Mouse (Mus musculus): ENCODE data around the gene Zfp513. TPM values are rescaled to one million over a fixed set of nuclear protein-coding genes. Genes with fewer than 3 reads are reported as not detected.

The Zfp513 gene
- polyA plus RNA-seq, 1 experiment from 2014 or later, result 17.4 TPM

DNA sequence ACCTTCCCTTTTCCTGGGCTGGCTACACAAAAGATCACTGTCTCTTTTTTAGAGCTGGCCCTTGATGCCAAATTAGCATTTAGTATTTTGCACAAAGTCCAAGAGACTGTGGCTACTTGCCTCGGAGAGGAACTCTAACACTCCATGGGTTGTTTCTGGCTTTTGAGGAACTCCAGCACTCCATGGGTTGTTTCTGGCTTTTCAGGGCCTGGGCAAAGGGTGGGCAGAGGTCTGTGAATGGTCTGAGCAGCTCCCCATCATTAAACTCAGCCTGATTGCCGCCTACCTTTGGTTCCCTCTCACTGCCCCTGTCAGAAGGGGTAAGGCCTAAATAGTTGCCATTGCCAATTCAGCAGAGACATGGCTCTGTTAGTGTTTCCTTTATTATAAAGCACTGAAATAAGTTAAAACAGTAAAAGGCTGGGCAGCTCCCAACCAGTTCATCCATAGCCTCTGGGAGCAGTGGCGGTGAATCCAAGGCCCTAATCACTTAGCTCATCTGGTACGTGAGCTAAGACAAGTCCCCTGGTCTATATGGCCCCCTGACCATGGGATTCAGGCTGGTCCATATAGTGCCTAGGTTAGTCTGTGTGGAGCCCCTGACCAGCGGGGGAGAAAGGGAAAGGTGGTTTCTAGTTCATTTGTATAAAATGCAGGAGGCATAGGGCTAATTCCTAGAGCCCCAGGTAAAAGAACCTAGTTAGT is 3.3 kb downstream of the Zfp513 start:
- WGBS, result 89% methylated on average over 5 of the region's 5 CpGs
- Histone ChIP-seq H3K27me3 (no peaks in the 10 kb centered on the region), H3K9ac (no peak overlapping the region), H3K4me2 (no peak overlapping the region), H3K4me1 (replicated peaks) (peaks cover 34% of the 10 kb centered on the region), H3K9me3 (0 out of 2 replicates have a peak, but pooled peaks cover 4% of the 10 kb centered on the region), H3K36me3 (peaks cover 69% of the 10 kb centered on the region), H3K27ac (replicated peaks) (no peak overlapping the region), H3K4me3 (no peak overlapping the region)
- no peak for ATAC-seq (ENCODE audit: low FRiP score, low read depth)

DNA sequence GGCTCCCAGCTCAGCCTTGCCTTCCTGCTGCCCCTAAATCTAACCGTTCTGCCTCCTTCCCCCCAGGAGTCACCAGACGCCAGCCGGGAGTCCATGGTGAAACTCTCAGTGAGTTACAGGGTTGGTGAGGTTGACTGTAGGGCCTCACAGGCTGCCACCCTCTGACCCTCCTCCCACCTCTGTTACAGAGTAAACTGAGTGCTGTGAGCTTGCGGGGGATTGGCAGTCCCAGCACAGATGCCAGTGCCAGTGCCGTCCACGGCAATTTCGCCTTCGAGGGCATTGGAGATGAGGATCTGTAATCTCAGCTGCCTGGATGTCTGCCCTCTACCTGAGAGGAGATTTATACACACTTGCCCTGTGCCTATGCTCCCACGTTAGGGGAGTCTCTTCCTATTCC is 3.9 kb downstream of the Zfp513 start:
- no peak overlapping the region for H3K27ac ChIP-seq (replicated peaks)
- H3K9ac ChIP-seq, result no peak overlapping the region
- WGBS, result 81% methylated on average over 9 of the region's 9 CpGs
- H3K27me3 ChIP-seq, result no peaks in the 10 kb centered on the region
- no peak overlapping the region for H3K4me2 ChIP-seq
- H3K36me3 ChIP-seq, result peaks cover 63% of the 10 kb centered on the region
- peaks cover 35% of the 10 kb centered on the region for H3K4me1 ChIP-seq (replicated peaks)
- H3K9me3 ChIP-seq, result 0 out of 2 replicates have a peak, but pooled peaks cover 4% of the 10 kb centered on the region
- H3K4me3 ChIP-seq, result no peak overlapping the region
- no peak for ATAC-seq (ENCODE audit: low FRiP score, low read depth)

DNA sequence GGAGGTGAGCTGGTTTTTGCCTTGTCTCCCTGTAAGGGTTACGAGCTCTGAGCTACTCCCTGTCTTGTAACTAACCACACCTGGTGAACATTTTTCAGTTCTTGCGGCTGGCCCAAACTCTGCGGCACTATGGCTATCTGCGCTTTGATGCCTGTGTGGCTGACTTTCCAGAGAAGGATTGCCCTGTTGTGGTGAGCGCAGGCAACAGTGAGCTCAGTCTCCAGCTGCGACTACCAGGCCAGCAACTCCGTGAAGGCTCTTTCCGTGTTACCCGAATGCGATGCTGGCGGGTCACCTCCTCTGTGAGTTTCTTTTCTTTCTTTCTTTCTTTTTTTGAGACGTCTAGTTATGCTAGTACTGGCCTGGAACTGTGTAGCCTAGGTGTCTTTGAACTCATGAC is 5.0 kb downstream of the Zfp513 start:
- no peak overlapping the region for H3K27ac ChIP-seq (replicated peaks)
- no peak overlapping the region for H3K4me2 ChIP-seq
- peaks cover 31% of the 10 kb centered on the region for H3K4me1 ChIP-seq (replicated peaks)
- no peak for ATAC-seq (ENCODE audit: low FRiP score, low read depth)
- WGBS, result 94% methylated on average over 12 of the region's 12 CpGs
- H3K36me3 ChIP-seq, result peaks cover 57% of the 10 kb centered on the region
- H3K4me3 ChIP-seq, result no peak overlapping the region
- no peaks in the 10 kb centered on the region for H3K27me3 ChIP-seq
- H3K9me3 ChIP-seq, result 0 out of 2 replicates have a peak, but pooled peaks cover 4% of the 10 kb centered on the region
- no peak overlapping the region for H3K9ac ChIP-seq

DNA sequence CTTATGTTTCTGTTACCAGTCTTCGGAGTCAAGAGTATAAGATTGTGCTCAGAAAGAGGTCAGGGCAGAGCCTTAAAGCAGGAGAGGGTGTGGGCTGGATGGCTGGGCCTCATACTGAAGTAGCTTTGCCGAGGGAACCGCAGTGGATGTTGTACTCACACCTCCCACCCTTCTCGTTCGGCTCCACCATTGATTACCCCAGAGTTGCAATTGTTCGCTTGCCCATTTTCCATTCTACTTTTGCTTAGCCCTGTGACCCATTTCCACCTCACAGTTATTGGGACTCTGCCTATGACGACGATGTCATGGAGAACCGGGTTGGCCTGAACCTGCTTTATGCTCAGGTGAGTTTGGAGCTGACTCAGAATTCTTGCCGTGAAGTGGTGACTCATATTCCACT is 5.9 kb downstream of the Zfp513 start:
- no peak overlapping the region for H3K4me2 ChIP-seq
- 0 out of 2 replicates have a peak, but pooled peaks cover 4% of the 10 kb centered on the region for H3K9me3 ChIP-seq
- no peak for ATAC-seq (ENCODE audit: low FRiP score, low read depth)
- no peak overlapping the region for H3K4me3 ChIP-seq
- WGBS, result 96% methylated on average over 10 of the region's 10 CpGs
- no peaks in the 10 kb centered on the region for H3K27me3 ChIP-seq
- no peak overlapping the region for H3K9ac ChIP-seq
- H3K36me3 ChIP-seq, result peaks cover 57% of the 10 kb centered on the region
- no peak overlapping the region for H3K27ac ChIP-seq (replicated peaks)
- peaks cover 33% of the 10 kb centered on the region for H3K4me1 ChIP-seq (replicated peaks)

DNA sequence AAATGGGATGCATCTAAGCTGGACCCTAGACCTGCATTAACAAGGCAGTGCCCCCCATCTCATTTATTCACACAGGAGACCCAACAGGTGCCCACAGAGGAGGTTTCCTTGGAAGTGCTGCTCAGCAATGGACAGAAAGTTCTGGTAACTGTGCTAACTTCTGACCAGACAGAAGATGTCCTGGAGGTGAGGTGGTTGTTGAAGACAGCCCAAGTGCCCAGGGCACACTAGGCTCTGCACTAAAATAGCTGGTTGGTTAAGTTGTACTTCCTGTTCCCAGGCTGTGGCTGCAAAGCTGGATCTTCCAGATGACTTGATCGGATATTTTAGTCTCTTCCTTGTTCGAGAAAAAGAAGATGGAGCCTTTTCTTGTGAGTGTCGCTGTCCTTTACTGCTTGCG is 6.4 kb downstream of the Zfp513 start:
- no peak for ATAC-seq (ENCODE audit: low FRiP score, low read depth)
- 91% methylated on average over 4 of the region's 4 CpGs for WGBS
- no peak overlapping the region for H3K4me2 ChIP-seq
- H3K4me1 ChIP-seq (replicated peaks), result peaks cover 27% of the 10 kb centered on the region
- H3K27me3 ChIP-seq, result no peaks in the 10 kb centered on the region
- peaks cover 62% of the 10 kb centered on the region for H3K36me3 ChIP-seq
- H3K4me3 ChIP-seq, result no peak overlapping the region
- 0 out of 2 replicates have a peak, but pooled peaks cover 4% of the 10 kb centered on the region for H3K9me3 ChIP-seq
- no peak overlapping the region for H3K27ac ChIP-seq (replicated peaks)
- H3K9ac ChIP-seq, result no peak overlapping the region

DNA sequence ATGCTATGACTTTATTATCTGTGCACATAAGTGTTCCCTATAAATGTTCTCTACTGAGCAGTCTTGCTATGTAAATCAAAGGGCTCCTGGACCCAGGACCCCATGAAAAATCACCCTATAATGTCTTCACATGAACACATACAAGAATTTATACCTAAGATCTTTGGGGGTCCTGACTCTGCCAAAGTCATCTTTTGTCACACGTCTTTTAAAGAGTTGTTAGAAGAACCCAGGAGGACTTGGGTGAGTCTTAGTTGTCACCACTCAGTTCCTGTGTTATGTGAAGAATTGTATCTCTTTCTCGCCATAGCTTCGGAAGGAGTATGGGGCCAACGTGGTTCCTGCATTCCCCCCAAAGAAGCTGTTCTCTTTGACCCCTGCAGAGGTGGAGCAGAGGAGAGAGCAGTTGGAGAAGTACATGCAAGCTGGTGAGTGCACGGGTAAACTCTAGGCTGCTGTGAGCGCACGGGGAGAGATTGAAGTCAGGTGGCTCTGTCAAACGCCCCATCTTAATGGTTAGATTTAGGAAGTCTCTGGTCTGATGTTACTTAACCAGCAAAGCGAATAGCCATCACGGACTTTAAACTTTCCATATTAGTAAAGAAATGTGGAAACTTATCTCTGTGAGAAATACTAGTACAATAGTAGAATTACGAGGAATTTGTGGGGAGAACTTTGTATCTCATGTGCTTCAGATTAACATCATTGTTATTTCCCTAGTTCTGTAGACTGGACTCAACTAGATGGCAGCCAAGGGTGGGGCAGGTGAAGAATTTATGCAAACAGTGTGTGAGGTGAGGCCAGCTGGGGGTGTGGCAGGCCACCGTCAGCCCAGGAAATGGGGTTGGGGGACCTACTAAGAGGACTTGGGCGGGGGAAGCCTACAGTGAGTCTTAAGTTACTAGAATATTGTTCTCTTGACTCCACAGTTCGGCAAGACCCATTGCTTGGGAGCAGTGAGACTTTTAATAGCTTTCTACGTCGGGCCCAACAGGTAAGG is 7.3 kb downstream of the Zfp513 start:
- Histone ChIP-seq H3K4me3 (peak overlapping the region; percentile 72; the same call in 1 of the 2 replicates), H3K9ac (no peak overlapping the region), H3K4me1 (replicated peaks) (peaks cover 21% of the 10 kb centered on the region), H3K36me3 (peaks cover 64% of the 10 kb centered on the region), H3K9me3 (no peaks in the 10 kb centered on the region), H3K27ac (replicated peaks) (no peak overlapping the region), H3K4me2 (peak overlapping the region; percentile 75; the same call in 1 of the 2 replicates), H3K27me3 (no peaks in the 10 kb centered on the region)
- 93% methylated on average over 16 of the region's 16 CpGs for WGBS
- no peak for ATAC-seq (ENCODE audit: low FRiP score, low read depth)

DNA sequence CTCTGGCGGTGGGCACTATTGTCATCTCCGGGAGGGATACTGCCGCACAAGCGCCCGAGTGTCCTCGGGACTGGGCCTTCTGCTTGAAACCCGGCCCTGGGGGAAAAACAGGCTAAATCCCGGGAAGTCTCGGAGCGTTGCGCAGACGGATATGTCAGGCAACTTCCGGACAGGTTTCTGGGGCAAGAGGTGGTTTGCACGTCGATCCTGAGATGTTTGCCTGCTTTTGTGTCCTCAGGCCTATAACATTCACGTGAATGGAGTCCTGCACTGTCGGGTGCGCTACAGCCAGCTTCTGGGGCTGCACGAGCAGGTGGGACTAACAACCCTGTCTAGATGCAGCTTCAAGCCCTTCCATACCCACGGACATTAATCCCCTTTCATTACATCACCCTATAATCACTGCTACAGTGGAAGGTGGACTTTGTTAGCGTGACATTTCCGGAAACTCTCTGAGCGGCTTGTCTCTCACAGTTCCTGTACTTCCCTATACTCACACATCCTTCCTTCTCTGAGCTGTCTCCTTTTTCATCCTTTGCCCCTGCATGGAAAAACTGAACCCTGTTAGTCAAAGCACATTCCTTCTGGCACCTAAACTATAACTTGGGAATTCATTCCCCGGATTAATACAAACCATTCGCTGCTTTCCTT is 8.3 kb downstream of the Zfp513 start:
- Histone ChIP-seq H3K9me3 (no peaks in the 10 kb centered on the region), H3K4me1 (replicated peaks) (peaks cover 21% of the 10 kb centered on the region), H3K9ac (peak overlapping the region; percentile 87), H3K4me3 (peak overlapping the region; percentile 72), H3K4me2 (peak overlapping the region; percentile 75), H3K36me3 (peaks cover 60% of the 10 kb centered on the region), H3K27me3 (no peaks in the 10 kb centered on the region), H3K27ac (replicated peaks) (peak overlapping the region; percentile 87)
- 14% methylated on average over 25 of the region's 25 CpGs for WGBS
- no peak for ATAC-seq (ENCODE audit: low FRiP score, low read depth)

DNA sequence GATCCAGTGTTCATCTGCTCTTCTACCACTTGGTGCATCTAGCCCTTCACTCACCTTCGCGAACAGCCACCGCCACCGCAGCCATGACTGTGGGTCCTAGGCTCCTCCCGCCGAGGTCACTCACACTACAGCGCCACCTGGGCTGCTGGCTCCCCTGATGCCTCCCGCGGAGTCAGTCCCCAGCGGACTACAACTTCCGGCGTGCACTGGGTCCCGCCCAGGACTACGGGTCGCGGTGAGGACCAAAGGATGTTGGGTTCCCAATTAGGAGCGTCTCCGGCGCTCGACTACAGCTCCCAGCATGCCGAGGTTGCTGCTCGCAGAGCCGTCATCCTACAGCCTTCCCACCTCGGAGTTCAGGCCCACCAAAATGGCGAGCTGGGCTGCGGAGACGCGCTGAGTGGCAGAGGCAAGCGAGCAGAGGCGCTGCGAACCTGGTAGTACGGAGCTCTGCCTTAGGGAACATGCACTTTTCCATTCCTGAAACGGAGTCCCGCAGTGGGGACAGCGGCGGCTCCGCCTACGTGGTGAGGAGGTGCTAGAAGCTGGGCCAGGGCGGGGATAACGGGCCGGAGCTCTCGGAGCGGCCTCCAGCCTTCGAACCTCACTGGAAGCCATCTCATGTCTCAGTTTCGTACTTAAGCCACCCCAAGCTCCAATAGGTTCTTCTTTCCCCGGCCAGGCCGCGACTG is 9.0 kb downstream of the Zfp513 start, which contains the start of the genes Snx17 and Eif2b4:
TSS of gene Snx17 (plus strand) at position 289 of the 692 bp plus-strand sequence.
TSS of gene Eif2b4 (minus strand) at position 492 of the 692 bp plus-strand sequence.
- Histone ChIP-seq H3K4me3 (peak within 1 kb of the TSS; percentile 72), H3K27ac (replicated peaks) (peak within 1 kb of the TSS; percentile 87), H3K4me2 (peak within 1 kb of the TSS; percentile 75), H3K4me1 (replicated peaks) (peaks cover 21% of the 10 kb centered on the region), H3K27me3 (no peaks in the 10 kb centered on the region), H3K9me3 (no peaks in the 10 kb centered on the region), H3K9ac (peak within 1 kb of the TSS; percentile 87), H3K36me3 (peaks cover 60% of the 10 kb centered on the region)
- ATAC-seq (ENCODE audit: low FRiP score, low read depth), result peak; percentile 97
- under 1% methylated on average over 48 of the region's 48 CpGs for WGBS

DNA sequence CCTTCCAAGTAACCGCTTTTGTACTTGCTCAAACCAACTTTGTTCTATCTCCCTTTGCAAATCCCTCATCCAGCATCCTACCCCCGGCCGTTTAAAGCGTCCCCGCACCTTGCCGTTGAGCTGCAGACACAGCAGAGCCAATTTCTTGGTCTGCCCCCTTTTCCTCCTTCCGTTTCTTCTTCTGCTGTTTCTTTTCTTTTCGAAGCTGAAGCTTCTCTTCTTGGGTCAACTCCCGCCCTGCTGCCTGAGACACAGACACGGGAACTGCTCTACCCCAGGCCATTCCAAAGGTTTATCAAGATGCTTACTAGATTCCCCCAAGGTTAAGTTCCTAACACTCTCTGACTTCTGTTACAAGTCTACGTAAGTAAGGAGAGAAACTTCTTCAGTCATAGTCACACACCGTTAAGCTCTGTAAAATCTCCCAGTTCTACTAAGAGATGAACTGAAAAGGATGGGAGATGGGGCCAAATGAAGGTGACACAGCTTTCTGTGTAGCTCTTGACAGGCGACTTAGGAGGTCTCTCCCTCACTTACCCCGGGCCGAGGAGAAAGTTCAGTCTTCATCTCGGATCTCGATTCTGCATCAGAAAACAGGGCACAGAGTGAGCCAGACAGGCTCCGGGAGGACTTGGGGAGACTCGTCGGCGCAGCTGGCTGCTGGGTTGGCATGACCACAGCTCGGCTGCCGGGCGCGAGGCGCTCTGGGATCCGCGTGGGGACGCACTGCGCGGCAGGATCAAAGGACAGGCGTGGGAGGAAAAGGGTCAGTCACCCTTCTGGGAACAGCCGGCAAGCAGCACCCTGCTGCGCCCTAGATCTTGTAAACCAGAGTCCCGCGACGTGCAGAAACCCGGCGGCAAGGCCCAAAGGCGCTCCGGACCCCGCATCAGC is 9.8 kb downstream of the Zfp513 start:
- peak; percentile 59; the same call in 1 of the 2 replicates for ATAC-seq (ENCODE audit: low FRiP score, low read depth)
- Histone ChIP-seq H3K27me3 (no peaks in the 10 kb centered on the region), H3K9me3 (no peaks in the 10 kb centered on the region), H3K4me3 (peak overlapping the region; percentile 72), H3K36me3 (peaks cover 60% of the 10 kb centered on the region), H3K4me1 (replicated peaks) (peaks cover 21% of the 10 kb centered on the region), H3K9ac (peak overlapping the region; percentile 74), H3K4me2 (peak overlapping the region; percentile 75), H3K27ac (replicated peaks) (peak overlapping the region; percentile 87)
- WGBS, result 15% methylated on average over 42 of the region's 42 CpGs

DNA sequence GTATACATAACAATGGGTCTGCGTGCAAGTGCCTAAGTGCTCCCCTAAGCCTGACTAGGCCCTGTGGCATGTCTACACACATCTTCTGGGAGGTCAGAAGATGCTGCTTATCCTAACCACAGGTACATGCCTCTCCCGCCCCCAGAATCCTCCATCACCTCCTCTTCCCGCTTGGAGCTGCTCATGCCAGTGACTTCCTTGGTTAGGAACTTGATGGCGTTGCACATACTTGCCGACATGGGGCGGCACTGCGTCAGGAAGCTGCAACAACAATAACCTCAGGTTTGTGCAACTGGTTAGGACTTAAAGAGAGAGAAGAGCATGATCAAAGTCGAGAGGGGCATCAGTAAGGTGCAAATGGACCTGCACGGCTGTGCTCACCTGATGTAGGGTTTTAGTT is 11.9 kb downstream of the Zfp513 start:
- Histone ChIP-seq H3K4me3 (no peak overlapping the region), H3K9ac (no peak overlapping the region), H3K36me3 (peaks cover 45% of the 10 kb centered on the region), H3K4me1 (replicated peaks) (peaks cover 21% of the 10 kb centered on the region), H3K27ac (replicated peaks) (no peak overlapping the region), H3K27me3 (no peaks in the 10 kb centered on the region), H3K9me3 (no peaks in the 10 kb centered on the region), H3K4me2 (no peak overlapping the region)
- 87% methylated on average over 9 of the region's 9 CpGs for WGBS
- ATAC-seq (ENCODE audit: low FRiP score, low read depth), result no peak

Measured in hindbrain, embryonic 15.5 days (tissue).